Mouse (Mus musculus) hindbrain, embryonic 16.5 days (tissue): ENCODE data around the gene Vmn1r40. TPM values are rescaled to one million over a fixed set of nuclear protein-coding genes. Genes with fewer than 3 reads are reported as not detected.

Experiments
- ATAC-seq: fragments of 200-750 bp; cut with Nextera tagmentation; 2 replicates; pipeline ENCODE4 v1.8.0; 2017; ENCODE audit warnings: moderate TSS enrichment, moderate library complexity
- H3K27ac ChIP-seq: fragments of 300-500 bp; sonication (generic); 2 replicates; pipeline ENCODE4 v1.5.1; 2014; ENCODE audit warnings: low read depth, mild to moderate bottlenecking, control low read depth, low read length, moderate library complexity
- H3K27me3 ChIP-seq: fragments of 300-500 bp; sonication (generic); replicated peaks from 2 replicates; pipeline ENCODE4 v1.6.1; 2014; ENCODE audit warnings: low read length; ENCODE audit not compliant: control insufficient read depth, insufficient read depth
- H3K36me3 ChIP-seq: fragments of 300-500 bp; sonication (generic); 2 replicates; pipeline ENCODE4 v1.6.1; 2014; ENCODE audit warnings: mild to moderate bottlenecking, low read length, moderate library complexity, mixed read lengths; ENCODE audit not compliant: control insufficient read depth, insufficient read depth
- H3K4me1 ChIP-seq: fragments of 300-500 bp; sonication (generic); 2 replicates; pipeline ENCODE4 v1.6.1; 2014; ENCODE audit warnings: low read depth, low read length; ENCODE audit not compliant: control insufficient read depth, insufficient read depth
- H3K4me2 ChIP-seq: fragments of 300-500 bp; sonication (generic); 2 replicates; pipeline ENCODE4 v1.6.1; 2014; ENCODE audit warnings: mild to moderate bottlenecking, low read length, control low read depth, moderate library complexity
- H3K4me3 ChIP-seq: fragments of 300-500 bp; sonication (generic); 2 replicates; pipeline ENCODE4 v1.5.1; 2014; ENCODE audit warnings: mild to moderate bottlenecking, low read length, control low read depth, moderate library complexity
- H3K9ac ChIP-seq: fragments of 300-500 bp; sonication (generic); 2 replicates; pipeline ENCODE4 v1.6.1; 2014; ENCODE audit warnings: low read depth, mild to moderate bottlenecking, control low read depth, low read length, moderate library complexity
- H3K9me3 ChIP-seq: fragments of 300-500 bp; sonication (generic); 2 replicates; pipeline ENCODE4 v1.6.1; 2014; ENCODE audit warnings: mild to moderate bottlenecking, low read length, moderate library complexity; ENCODE audit not compliant: control insufficient read depth
- WGBS: fragments of 180-500 bp; shearing (Covaris S2); extraction: QIAGEN DNeasy Blood & Tissue Kit; methylation state at CpG from one replicate; pipeline ENCODE4 v1.1.7; 2014; 5-methylcytosine and 5-hydroxymethylcytosine counted together
- polyA plus RNA-seq: library from polyadenylated mRNA; unstranded; fragments of >200 nt; fragmentation: Nextera tagmentation; extraction: Ambion mirVana; gene quantifications from 2 replicates; pipeline ENCODE4 v1.2.1, GENCODE M21; 2015

Gene Vmn1r40
- polyA plus RNA-seq, 1 experiment from 2014 or later, result not detected

DNA sequence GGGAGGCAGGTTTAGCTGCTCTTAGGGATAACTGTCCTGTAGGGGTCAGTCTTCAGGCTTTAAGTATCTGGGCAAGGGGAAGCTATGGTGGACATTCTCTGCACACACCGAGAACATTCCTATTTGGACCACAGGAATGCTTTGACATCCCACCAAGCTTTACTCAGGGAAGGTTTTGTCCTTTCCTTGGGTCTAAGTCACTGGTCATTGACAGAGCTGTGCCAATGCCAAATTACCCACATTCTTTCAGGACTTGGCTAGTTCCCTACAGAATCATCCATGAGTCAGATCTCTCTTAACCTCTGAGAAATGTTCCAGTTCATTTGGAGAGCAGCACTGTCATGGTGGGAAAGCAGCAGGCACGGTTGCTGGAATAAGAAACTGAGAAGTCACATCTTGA, 716 bp upstream of the Vmn1r40 start:
- Histone ChIP-seq H3K4me1 (no peaks in the 10 kb centered on the region), H3K27ac (no peak overlapping the region), H3K36me3 (no peaks in the 10 kb centered on the region), H3K27me3 (no peaks in the 10 kb centered on the region), H3K4me3 (no peak overlapping the region), H3K9ac (no peak overlapping the region), H3K4me2 (no peak overlapping the region), H3K9me3 (no peaks in the 10 kb centered on the region)
- no peak for ATAC-seq
- WGBS, result 78% methylated on average over 2 of the region's 2 CpGs

DNA sequence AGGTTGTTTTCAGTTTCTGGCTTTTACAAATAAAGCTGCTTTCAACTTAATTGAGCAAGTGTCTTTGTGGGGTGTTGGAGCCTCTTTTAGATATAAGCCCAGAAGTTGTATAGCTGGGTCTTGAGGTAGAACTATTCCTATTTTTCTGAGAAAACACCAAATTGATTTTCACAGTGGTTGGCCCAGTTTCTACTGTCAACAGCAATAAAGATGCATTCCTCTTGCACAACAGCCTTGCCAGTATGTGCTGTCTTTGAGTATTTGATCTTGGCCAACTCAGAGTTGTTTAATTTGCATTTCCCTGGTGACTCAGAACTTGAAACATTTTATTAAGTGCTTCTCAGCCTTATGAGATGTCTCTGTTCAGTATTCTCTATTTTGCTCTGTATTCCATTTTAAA, 10.7 kb downstream of the Vmn1r40 start:
- Histone ChIP-seq H3K9me3 (peaks cover 3% of the 10 kb centered on the region; the same call in 1 of the 2 replicates), H3K4me2 (no peak overlapping the region), H3K36me3 (no peaks in the 10 kb centered on the region), H3K9ac (no peak overlapping the region), H3K27ac (no peak overlapping the region), H3K27me3 (no peaks in the 10 kb centered on the region), H3K4me3 (no peak overlapping the region), H3K4me1 (no peaks in the 10 kb centered on the region)
- no peak for ATAC-seq

DNA sequence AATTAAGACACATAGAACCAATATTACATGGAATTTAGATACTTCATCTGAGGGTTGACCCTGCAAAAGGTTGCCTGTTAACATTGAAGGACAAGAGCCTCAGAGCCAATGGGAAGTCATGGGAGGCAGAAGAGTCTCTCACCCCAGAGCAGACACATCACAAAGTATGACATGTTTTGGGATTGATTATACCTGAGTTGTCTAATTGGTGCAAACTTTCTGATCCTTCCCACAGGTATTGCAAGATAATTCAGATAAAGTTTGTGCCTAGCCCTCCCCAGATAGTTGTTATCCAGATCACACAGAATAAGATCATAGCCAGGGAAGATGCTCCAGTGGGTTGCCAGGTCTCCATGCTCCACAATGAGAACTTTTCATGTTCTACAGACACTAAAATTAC, 33.1 kb downstream of the Vmn1r40 start, which contains the start of gene Vmn1r41:
Vmn1r41 (plus strand) TSS at position 301 of the 400 bp plus-strand sequence.
- no peak within 1 kb of the TSS for H3K27ac ChIP-seq
- ATAC-seq, result no peak
- H3K9ac ChIP-seq, result no peak within 1 kb of the TSS
- no peaks in the 10 kb centered on the region for H3K27me3 ChIP-seq
- no peaks in the 10 kb centered on the region for H3K36me3 ChIP-seq
- H3K9me3 ChIP-seq, result no peaks in the 10 kb centered on the region
- H3K4me3 ChIP-seq, result no peak within 1 kb of the TSS
- no peaks in the 10 kb centered on the region for H3K4me1 ChIP-seq
- no peak within 1 kb of the TSS for H3K4me2 ChIP-seq

DNA sequence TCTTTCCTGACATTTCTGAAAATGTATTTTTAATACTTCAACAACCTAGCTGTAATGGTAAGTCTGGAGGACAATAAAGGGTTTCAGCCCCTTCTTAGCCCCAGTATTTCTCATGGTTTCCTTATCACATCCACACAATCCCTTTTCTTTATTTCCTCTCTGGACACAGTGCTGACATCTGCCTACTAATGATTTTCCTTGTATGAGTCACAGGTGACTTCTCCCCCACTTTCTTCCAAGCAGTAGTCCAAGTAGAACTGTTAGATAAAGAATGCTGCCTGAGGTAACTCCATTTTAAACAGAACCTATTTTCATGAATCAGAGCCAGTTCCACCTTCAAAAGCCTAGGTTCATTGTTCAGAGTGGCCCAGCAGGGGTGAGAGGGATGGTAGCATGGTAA, 35.5 kb downstream of the Vmn1r40 start:
- H3K9ac ChIP-seq, result no peak overlapping the region
- no peak overlapping the region for H3K4me2 ChIP-seq
- no peaks in the 10 kb centered on the region for H3K36me3 ChIP-seq
- ATAC-seq, result no peak
- H3K27me3 ChIP-seq, result no peaks in the 10 kb centered on the region
- no peak overlapping the region for H3K4me3 ChIP-seq
- no peaks in the 10 kb centered on the region for H3K9me3 ChIP-seq
- H3K27ac ChIP-seq, result no peak overlapping the region
- no peaks in the 10 kb centered on the region for H3K4me1 ChIP-seq

Other genes with a start within 250 kb of the Vmn1r40 start
- 185 and 201 TPM in 2 replicates for gene Chchd6, start 111.9 kb upstream of the Vmn1r40 start, polyA plus RNA-seq
- 12.9 and 15.0 TPM in 2 replicates for gene Txnrd3, start 63.6 kb upstream of the Vmn1r40 start, polyA plus RNA-seq
- gene Vmn1r41, start 33.2 kb downstream of the Vmn1r40 start, polyA plus RNA-seq, result not detected in 2 replicates
- not detected in 2 replicates for gene Vmn1r42, start 168.9 kb downstream of the Vmn1r40 start, polyA plus RNA-seq
- not detected in 2 replicates for gene Vmn1r43, start 168.9 kb downstream of the Vmn1r40 start, polyA plus RNA-seq
- gene Vmn1r44, start 176.1 kb downstream of the Vmn1r40 start, polyA plus RNA-seq, result not detected in 2 replicates
- gene Vmn1r45, start 233.1 kb downstream of the Vmn1r40 start, polyA plus RNA-seq, result not detected in 2 replicates